Mouse (Mus musculus) stomach, postnatal 0 days (tissue): ENCODE measurements around the gene Cog6. TPM values are rescaled to one million over a fixed set of nuclear protein-coding genes. Genes with fewer than 3 reads are reported as not detected.
A peak's percentile ranks its signal among the peaks of the same experiment; 100 is the strongest.

Source experiments
- ATAC-seq: fragments of 200-750 bp; cut with Nextera tagmentation; 2 replicates; pipeline ENCODE4 v1.8.0; 2017; ENCODE audit not compliant: low FRiP score, low TSS enrichment
- DNase-seq: peaks from one replicate; pipeline ENCODE4 v3.0.0-alpha.2; 2016; ENCODE audit warnings: low spot score
- H3K27ac ChIP-seq: fragments of 300-500 bp; sonication (generic); replicated peaks from 2 replicates; pipeline ENCODE4 v1.5.1; 2014; ENCODE audit warnings: mild to moderate bottlenecking, control low read depth
- H3K27me3 ChIP-seq: fragments of 300-500 bp; sonication (generic); 2 replicates; pipeline ENCODE4 v1.6.1; 2014; ENCODE audit warnings: low read length; ENCODE audit not compliant: control insufficient read depth, insufficient read depth
- H3K36me3 ChIP-seq: fragments of 300-500 bp; sonication (generic); 2 replicates; pipeline ENCODE4 v1.6.1; 2014; ENCODE audit warnings: low read length, mixed read lengths; ENCODE audit not compliant: control insufficient read depth, insufficient read depth
- H3K4me1 ChIP-seq: fragments of 300-500 bp; sonication (generic); replicated peaks from 2 replicates; pipeline ENCODE4 v1.6.1; 2014; ENCODE audit warnings: antibody characterized with exemption; ENCODE audit not compliant: control insufficient read depth, insufficient read depth
- H3K4me2 ChIP-seq: fragments of 300-500 bp; sonication (generic); replicated peaks from 2 replicates; pipeline ENCODE4 v1.6.1; 2014; ENCODE audit warnings: low read depth, mild to moderate bottlenecking, control low read depth, moderate library complexity
- H3K4me3 ChIP-seq: fragments of 300-500 bp; sonication (generic); 2 replicates; pipeline ENCODE4 v1.5.1; 2014; ENCODE audit warnings: low read depth, low read length, control low read depth
- H3K9ac ChIP-seq: fragments of 300-500 bp; sonication (generic); 2 replicates; pipeline ENCODE4 v1.6.1; 2014; ENCODE audit warnings: mild to moderate bottlenecking, low read length, control low read depth, mixed read lengths
- H3K9me3 ChIP-seq: fragments of 300-500 bp; sonication (generic); 2 replicates; pipeline ENCODE4 v1.6.1; 2016; ENCODE audit warnings: low read length; ENCODE audit not compliant: control insufficient read depth
- CTCF ChIP-seq: IDR thresholded peaks from 2 replicates; pipeline ENCODE4 v1.5.1; 2016; ENCODE audit warnings: antibody characterized with exemption, low read depth, mild to moderate bottlenecking, moderate library complexity
- EP300 ChIP-seq: optimal IDR thresholded peaks from 2 replicates; pipeline ENCODE3; 2016; ENCODE audit warnings: antibody characterized with exemption
- WGBS: fragments of 180-500 bp; shearing (Covaris S2); extraction: QIAGEN DNeasy Blood & Tissue Kit; methylation state at CpG from one replicate; pipeline ENCODE4 v1.1.7; 2014; 5-methylcytosine and 5-hydroxymethylcytosine counted together
- polyA plus RNA-seq: library from polyadenylated mRNA; unstranded; fragments of >200 nt; fragmentation: Nextera tagmentation; extraction: Ambion mirVana; gene quantifications from 2 replicates; pipeline ENCODE4 v1.2.1, GENCODE M21; 2015

Gene Cog6
- polyA plus RNA-seq, 1 experiment from 2014 or later: 25.7 TPM

GRCm38 (mm10) chr3:52963441-52963840 is 53.6 kb downstream of the Cog6 start:
- H3K9me3 ChIP-seq: no peaks in the 10 kb centered on the region
- H3K4me1 ChIP-seq: no peaks in the 10 kb centered on the region
- H3K4me2 ChIP-seq: no peak overlapping the region
- no peak overlapping the region for H3K4me3 ChIP-seq
- TF ChIP-seq CTCF (no peak), EP300 (no peak)
- no peak for ATAC-seq
- no peaks in the 10 kb centered on the region for H3K27me3 ChIP-seq
- no peak overlapping the region for H3K27ac ChIP-seq
- no peak overlapping the region for H3K9ac ChIP-seq
- DNase-seq: no peak
- 83% methylated on average over 8 of the region's 8 CpGs for WGBS
- no peaks in the 10 kb centered on the region for H3K36me3 ChIP-seq

- Histone ChIP-seq H3K4me1 (no peaks in the 10 kb centered on the region), H3K4me2 (no peak overlapping the region), H3K9ac (no peak overlapping the region), H3K27ac (no peak overlapping the region), H3K36me3 (no peaks in the 10 kb centered on the region), H3K27me3 (no peaks in the 10 kb centered on the region), H3K4me3 (no peak overlapping the region), H3K9me3 (no peaks in the 10 kb centered on the region)
- ATAC-seq (no peak), DNase-seq (no peak)
- 94% methylated on average over 14 of the region's 14 CpGs for WGBS
- TF ChIP-seq CTCF (no peak), EP300 (no peak)
These were observed 54.6 kb downstream of the Cog6 start for GRCm38 (mm10) chr3:52962391-52962790.

- Histone ChIP-seq H3K36me3 (no peaks in the 10 kb centered on the region), H3K4me1 (no peaks in the 10 kb centered on the region), H3K9ac (no peak overlapping the region), H3K9me3 (no peaks in the 10 kb centered on the region), H3K4me2 (no peak overlapping the region), H3K4me3 (no peak overlapping the region), H3K27me3 (no peaks in the 10 kb centered on the region), H3K27ac (no peak overlapping the region)
- DNase-seq: no peak
- 53% methylated on average over 3 of the region's 3 CpGs for WGBS
- TF ChIP-seq CTCF (peak; percentile 36), EP300 (no peak)
- no peak for ATAC-seq
These were observed 55.4 kb downstream of the Cog6 start for GRCm38 (mm10) chr3:52961661-52962060.

- Histone ChIP-seq H3K4me1 (no peaks in the 10 kb centered on the region), H3K9me3 (no peaks in the 10 kb centered on the region), H3K27ac (no peak overlapping the region), H3K4me2 (no peak overlapping the region), H3K27me3 (no peaks in the 10 kb centered on the region), H3K36me3 (no peaks in the 10 kb centered on the region), H3K9ac (no peak overlapping the region), H3K4me3 (no peak overlapping the region)
- no peak for DNase-seq
- 94% methylated on average over 13 of the region's 13 CpGs for WGBS
- ATAC-seq: no peak
- TF ChIP-seq EP300 (no peak), CTCF (no peak)
These were observed 56.1 kb downstream of the Cog6 start for GRCm38 (mm10) chr3:52960951-52961350.

- no peak for DNase-seq
- 85% methylated on average over 10 of the region's 10 CpGs for WGBS
These were observed 58.5 kb downstream of the Cog6 start for GRCm38 (mm10) chr3:52958444-52959120.

GRCm38 (mm10) chr3:52957861-52958260 is 59.2 kb downstream of the Cog6 start:
- H3K4me2 ChIP-seq: no peak overlapping the region
- H3K9me3 ChIP-seq: no peaks in the 10 kb centered on the region
- H3K27ac ChIP-seq: no peak overlapping the region
- H3K9ac ChIP-seq: no peak overlapping the region
- TF ChIP-seq EP300: no peak
- no peak for TF ChIP-seq CTCF
- H3K36me3 ChIP-seq: no peaks in the 10 kb centered on the region
- DNase-seq (no peak), ATAC-seq (no peak)
- WGBS: 87% methylated on average over 7 of the region's 7 CpGs
- H3K4me1 ChIP-seq: no peaks in the 10 kb centered on the region; the same call in 1 of the 2 replicates
- H3K27me3 ChIP-seq: no peaks in the 10 kb centered on the region
- no peak overlapping the region for H3K4me3 ChIP-seq

More at GRCm38 (mm10) chr3:52958444-52959120, 58.5 kb downstream of the Cog6 start:
- Histone ChIP-seq H3K9ac (no peak overlapping the region), H3K36me3 (no peaks in the 10 kb centered on the region), H3K4me1 (no peaks in the 10 kb centered on the region; the same call in 1 of the 2 replicates), H3K4me2 (no peak overlapping the region), H3K4me3 (no peak overlapping the region), H3K27me3 (no peaks in the 10 kb centered on the region), H3K9me3 (no peaks in the 10 kb centered on the region), H3K27ac (no peak overlapping the region)
- ATAC-seq: no peak
- TF ChIP-seq EP300 (no peak), CTCF (no peak)
